Mouse (Mus musculus) E14TG2a.4 (cell line): ENCODE data around the gene Hrh1.

Experiments
- CTCF ChIP-seq: conservative IDR thresholded peaks from 2 replicates; pipeline ENCODE4 v1.5.1; 2014; ENCODE audit warnings: low read length
- NANOG ChIP-seq: IDR thresholded peaks from 2 replicates; pipeline ENCODE4 v1.6.1; 2014; ENCODE audit warnings: borderline replicate concordance, low read length, mixed read lengths
- POU5F1 ChIP-seq: IDR thresholded peaks from 2 replicates; pipeline ENCODE4 v1.6.1; 2014; ENCODE audit warnings: low read length, borderline replicate concordance

DNA sequence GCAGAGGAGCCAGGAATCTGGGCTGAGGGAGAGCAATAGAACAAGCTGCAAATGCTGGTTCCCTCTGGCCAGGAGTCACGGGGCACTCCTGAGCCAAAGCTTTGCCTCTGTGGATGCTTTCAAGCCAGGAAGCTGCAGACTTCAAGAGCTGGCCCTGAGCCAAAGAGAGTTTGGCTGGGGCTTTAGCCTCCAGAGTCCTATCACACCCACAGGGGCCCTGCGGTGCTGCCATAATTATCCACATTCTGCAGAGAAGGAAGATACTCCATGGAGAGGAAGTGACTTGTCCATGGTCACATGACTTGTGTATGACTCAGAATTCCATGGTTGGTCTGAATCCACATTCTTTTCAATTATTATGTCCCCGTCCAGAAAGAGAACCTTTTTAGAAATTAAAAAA, 39.6 kb upstream of the Hrh1 start:
- TF ChIP-seq CTCF (no peak), POU5F1 (no peak), NANOG (no peak)
